Mouse (Mus musculus) adrenal gland, postnatal 10 days (tissue): Measurements from ENCODE around the gene Slit1. TPM values are rescaled to one million over a fixed set of nuclear protein-coding genes. Genes with fewer than 3 reads are reported as not detected.

Source experiments
- DNase-seq: peaks from one replicate; pipeline ENCODE4 v3.0.0; 2021; ENCODE audit warnings: mixed read lengths
- long read RNA-seq, 2 experiments: library from polyadenylated mRNA; stranded (forward); transcript quantifications; one replicate each; pipeline ENCODE4 v2.0.0; 2021
- total RNA-seq, 2 experiments: library from RNA; stranded (reverse); gene quantifications; 2 replicates each; pipeline ENCODE4 v1.2.3; 2021

Slit1 gene
- 1 to 10 TPM; 3.8 to 5.7 TPM for total RNA-seq
- long read RNA-seq, experiment 1, partial matches to known transcripts: 1 of 1 reads
- long read RNA-seq, experiment 1, other reads (novel, unspliced or antisense): 0 of 1 reads
- long read RNA-seq, experiment 2, partial matches to known transcripts: 2 of 5 reads
- long read RNA-seq, experiment 2, other reads (novel, unspliced or antisense): 3 of 5 reads

DNA sequence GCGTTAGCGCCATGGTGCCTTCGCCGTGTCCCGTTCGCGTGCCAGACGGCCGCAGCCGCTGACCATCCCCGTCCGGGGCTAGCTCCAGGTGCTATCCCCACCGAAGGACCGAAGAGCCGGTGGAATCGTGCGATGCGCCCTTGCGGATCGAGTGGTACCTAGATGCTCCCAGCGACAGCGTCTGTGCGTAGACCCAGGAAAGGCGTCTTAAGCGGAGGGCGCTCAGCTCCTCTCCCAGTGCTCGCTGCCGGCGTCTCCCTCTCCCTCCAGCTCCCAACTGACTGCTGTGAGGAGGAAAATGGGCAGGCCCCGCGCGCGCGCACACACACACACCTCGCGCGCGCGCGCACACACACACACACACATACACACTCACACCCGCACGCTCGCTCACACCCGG, at the start of gene Slit1:
Slit1 (minus strand) TSS at position 270 of the 400 bp plus-strand sequence.
- DNase-seq: no peak

DNA sequence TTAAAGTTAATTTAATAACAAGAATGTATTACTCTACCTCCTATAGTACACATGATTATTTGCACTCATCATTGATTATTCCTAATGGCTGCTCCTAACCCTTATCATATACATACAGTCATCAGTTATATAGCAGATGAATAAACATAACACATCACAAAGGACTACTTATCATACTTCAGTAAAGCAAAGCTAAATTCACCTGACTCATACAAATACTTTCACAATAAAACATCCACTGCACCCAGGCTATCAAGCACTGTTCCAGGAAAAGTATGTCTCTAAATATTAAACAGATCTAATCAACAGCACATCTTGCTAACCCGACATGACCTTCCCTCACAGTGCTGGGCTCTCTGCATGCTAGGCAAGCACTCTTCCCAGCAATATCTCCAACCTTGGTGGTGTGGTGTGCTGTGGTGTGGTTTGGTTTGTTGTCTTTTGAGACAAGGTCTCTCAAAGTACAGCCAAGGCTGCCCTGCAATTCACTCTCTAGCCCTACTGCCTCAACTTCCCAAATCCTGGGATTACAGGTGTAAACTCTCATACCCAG, 49.5 kb upstream of the Slit1 start:
- no peak for DNase-seq

DNA sequence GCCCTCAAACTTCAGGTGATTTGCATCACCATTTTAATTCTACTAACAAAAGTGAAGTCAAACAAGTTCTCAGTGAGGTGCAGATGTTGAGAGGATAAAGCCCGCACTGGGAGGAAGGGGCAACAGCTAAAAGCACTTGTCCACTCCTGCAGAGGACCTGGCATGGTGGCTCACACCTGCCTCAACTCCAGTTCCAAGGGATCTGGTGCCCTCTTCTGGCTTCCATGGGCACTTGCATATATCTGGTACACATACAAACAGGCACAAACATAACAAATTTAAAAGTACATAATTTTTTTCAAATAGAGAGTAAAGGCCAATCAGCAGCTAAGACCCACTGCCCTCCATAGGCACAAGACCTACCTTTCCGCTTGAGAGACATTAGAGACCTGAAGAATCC, 47.9 kb upstream of the Slit1 start:
- no peak for DNase-seq

DNA sequence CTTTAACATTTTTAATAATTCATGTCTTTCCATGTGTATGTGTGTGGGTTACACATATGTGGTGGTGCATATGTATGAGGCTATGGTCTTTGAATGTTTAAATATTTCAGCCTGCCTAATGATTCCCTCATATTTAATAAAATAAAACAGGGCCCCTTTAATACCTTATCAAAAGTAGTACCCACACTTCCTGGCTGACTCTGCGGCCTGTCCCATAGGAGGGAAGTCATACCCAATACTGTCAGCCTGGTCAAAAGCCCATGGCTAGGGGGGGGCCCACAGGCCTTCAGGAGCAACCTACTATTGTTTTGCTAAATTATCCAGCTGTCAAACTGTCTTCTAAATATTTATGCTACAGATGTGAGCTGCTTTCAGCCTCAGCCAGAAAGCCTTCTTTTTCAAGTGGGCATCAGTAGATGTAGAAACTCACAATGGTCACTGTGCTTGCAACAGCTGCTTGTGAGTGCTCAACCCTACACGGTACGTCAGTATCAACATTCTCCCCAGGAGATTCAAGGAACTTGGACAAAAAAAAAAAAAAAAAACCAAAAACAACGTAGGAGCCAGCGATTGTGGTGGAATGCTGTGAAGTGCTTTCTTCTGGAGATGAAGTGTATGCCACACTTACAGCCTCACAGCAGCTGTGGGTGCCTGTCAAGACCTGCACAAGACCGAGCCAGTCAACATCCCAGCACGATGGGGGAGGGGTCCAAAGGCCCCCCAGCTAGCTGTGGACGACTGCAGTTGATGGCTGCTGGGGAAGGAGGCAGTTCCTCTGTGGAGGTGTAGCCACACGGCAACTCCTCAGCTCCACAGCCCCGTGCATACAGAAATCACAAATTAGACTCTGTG, 45.9 kb upstream of the Slit1 start:
- no peak for DNase-seq

DNA sequence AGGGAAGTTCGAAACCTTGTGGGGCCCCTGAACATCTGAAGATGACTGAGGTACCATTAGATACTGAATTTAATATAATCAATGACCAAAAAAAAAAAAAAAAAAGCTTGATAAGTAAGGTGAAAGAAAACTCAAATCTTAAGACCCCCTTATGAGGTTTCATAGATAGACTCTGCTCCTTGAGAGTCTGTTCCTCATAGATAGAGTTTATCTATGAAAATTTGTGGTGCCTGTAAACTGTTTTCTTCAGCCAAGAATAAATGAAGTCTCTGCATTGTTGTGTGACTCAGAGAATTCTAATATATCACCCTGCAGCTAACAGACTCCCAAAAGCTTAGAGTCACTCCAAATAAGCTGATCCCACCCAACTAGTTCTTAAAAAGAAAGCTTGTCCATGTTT, 43.4 kb upstream of the Slit1 start:
- no peak for DNase-seq

DNA sequence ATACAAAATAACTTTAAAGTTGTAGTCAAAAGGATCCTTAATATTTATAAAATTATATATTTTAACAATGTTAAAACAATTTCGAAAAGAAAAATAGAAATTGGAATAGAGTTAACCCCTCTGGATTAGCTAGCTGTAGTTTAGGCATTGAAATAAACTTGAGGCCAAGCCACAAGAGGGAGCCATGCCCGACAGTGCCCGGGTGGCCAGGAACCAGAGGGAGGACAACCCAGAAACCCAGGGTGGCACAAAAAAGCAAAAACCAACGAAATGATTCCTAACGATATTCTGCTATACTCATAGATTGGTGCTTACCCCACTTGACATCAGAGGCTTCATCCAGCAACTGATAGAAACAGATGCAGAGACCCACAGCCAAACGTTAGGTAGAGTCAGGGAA, 34.0 kb upstream of the Slit1 start:
- peak; percentile 46 for DNase-seq

DNA sequence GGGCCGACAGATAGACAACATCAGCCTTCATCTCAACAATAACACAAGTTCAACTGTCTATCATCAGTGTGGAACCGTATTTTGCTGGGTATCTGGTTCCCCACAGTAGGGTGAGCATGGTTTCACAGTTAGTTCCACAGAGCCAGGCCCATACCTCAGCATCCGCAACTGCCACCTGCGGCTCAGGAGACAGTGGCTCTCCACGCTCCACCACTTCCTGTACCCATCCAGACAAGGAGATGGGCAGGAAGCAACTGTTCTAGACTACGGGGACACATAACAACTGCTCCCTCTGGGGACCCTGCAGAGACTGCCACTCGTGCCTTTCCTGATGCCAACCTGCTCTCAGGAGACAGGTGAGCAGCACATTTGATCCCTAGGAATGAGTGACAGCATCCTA, 25.2 kb upstream of the Slit1 start:
- no peak for DNase-seq

DNA sequence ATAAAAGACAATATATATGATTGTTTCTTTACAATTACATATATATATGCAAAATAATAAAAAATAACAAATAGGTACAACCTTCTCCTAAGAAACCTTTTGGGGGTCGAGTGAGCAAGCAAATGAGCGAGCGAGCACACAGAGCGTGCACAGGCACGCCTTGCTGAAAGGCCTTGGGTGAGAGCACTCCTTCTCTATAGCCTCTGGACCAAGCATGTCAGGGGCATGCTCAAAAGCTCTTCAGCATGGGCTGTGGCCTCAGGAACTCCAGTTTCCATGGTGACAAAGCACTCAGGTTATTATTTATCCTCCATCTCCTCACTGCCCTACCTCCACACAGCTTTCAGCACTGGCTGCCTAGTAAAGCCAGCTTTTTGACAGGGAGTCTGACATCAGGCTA, 23.2 kb upstream of the Slit1 start:
- no peak for DNase-seq

DNA sequence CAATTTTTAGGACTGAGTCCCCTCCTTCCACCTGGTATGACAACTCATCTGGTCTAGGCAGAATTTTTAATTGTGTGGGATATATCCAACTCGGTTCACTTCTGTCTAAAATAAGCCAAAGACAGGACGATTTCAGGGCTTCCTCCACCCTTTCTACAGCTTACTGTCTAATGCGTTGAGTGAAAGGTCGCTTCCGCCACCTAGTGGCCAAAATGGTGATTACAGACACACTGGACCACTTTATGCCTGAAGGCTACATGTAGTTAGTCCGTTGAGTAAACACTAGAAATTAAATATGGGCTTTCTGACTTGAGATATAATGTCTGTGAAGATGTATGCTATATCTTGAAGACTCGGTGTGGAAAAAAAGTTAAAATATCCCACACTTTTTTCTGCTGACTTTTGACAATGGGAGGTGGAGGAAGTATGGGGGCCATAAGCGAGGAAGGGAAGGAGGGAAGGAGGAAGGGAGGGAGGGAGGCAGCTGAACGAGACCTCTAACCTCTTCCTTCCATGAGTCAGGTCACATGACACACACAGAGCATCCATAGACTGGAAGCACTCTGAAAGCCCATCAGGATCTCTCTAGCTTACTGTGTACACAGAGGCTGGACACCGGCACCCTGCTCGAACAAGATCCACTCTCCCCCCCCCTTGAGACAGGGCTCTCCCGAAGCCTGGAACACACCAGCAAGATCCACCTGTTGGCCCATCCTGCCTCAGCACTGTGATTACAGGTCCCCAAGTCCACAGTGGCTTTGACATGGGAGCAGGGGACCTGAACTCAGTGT, 20.6 kb upstream of the Slit1 start:
- peak; percentile 92 for DNase-seq

DNA sequence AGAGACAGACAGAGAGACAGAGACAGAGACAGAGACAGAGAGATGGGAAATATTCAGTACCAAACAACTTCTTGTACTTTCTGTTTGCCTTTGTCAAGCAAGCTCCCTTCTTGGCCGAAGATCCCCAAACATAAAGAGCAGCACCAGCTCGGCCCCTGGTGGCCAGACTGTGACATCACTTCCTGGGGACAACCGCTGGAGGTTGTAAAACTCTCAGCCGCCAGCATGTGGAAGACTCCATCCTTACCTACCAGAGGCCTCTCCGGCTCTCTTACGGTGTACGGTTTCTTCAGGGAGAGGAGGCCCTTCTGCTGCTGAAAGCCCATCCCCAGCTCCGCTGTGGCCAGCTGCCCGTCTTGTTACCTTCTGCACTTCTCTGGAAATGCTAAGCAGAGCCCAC, 18.1 kb upstream of the Slit1 start:
- peak; percentile 41 for DNase-seq

DNA sequence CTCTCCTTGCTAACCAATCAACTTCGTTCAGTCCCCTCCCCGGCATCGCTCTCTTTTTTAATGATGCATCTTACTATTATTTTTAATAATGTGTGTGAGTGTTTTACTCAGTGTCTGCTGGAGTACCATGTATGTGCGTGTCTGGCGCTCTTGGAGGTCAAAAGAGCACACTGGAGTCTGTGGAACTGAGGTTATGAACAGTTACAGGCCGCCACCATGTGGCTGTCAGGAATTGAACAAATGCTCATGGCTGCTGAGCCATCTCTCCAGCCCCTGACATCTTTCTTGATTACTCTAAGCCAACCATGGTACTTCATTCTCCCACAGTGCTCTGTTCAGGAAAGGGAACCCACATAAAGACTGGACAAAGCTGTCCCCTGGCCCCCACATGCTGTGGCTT, 16.3 kb upstream of the Slit1 start:
- DNase-seq: peak; percentile 18

DNA sequence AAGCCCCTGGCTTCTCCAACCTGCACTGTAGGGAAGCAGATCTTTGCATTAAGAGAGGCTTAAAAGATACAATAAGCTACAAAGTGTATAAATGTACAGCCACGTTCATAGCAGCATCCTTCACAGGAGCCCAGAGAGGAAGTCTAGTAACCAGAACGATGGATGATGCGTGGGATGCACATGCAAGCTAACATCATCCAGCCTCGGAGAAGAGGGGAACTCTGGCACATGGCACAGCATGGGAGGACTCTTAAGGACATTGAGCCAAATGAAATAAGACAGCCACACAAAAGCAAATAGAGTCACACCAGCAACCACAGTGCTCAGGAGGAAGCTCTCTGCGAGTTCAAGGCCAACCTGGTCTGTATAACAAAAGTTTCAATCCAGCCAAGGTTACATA, 15.8 kb upstream of the Slit1 start:
- no peak for DNase-seq

DNA sequence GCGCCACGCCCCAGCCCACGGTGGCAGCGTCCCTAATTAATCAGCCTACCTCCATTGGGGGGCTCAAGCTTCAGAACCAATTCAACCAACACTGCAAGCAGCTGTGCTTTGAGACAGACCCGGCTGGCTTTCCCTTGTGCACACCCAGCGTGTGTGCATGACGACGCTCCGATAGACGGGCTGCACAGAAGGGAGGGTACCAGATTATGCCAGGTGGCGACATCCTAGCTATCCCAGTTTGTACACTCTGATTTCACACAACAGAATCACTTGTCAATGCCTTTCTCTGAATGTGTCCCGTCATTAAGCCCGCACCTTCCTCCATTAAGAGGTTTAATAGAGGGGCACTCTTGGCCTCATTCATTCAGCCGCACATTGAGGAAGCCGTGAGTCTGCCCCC, 11.3 kb upstream of the Slit1 start:
- no peak for DNase-seq

DNA sequence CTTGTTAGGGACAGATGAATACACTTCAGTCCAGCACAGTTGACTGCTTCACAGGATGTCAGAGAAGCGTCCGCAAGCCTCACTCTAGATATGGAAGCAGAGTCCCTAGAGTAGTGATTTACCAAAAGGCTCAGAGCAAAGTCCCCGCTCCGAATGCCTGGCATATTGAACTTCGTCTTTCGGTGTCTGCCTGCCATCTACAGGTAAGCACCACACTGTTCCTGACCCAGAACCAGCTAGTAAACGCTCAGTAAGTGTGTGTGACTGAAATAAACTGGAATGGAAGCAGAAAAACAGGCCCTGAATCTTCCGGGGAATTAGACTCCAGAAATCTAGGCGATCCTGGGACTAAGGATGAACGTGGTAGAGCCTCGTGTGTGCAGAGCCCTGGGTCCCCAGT, 8.4 kb upstream of the Slit1 start:
- DNase-seq: no peak

DNA sequence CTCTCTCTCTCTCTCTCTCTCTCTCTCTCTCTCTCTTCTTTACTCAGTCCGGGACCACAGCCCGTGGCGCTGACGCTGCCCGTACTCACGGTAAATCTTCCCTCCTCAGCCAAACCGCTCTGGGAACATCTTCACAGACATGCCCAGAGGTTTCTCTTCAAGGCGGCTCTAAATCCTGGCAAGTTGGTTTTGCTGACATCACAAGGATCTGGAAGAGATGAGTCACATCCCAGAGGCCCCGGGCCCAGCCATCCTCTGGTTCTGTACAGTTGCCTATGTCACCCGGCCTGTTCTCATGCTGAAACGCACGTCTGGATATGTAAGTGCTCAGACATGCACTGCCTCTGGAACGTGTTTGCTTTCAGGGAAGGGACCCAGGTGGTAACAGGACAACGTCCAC, 4.0 kb upstream of the Slit1 start:
- peak; percentile 20 for DNase-seq

DNA sequence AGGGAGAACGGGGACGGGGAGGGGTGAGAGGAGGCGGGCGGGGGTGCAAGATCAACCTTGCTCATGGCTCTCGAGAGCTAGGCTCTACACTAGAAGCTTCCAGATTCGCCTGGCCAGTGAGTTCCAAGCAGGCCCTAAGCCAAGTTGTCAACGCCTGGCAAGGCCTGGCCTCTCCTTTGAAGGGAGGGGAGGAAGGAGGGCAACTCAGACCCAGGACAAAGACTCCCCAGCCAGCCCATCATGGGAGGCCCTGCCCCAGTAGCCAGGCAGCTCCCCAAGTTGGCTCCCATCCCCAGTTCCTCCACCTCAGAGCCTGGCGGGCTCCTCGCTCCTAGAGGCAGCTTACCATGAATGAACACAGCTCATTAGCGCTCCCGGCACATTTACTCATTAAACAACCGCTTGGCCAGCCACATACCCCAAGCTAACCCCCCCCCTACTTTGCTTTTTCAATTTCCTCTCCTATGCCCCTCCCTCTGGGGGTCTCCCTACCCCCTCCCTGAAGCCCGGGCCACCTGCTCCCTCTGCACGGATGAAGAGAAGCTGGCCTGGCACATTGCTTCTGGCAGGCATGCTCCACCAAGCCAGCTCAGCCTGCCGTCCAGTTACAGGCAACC, 2.6 kb upstream of the Slit1 start:
- DNase-seq: peak; percentile 51

DNA sequence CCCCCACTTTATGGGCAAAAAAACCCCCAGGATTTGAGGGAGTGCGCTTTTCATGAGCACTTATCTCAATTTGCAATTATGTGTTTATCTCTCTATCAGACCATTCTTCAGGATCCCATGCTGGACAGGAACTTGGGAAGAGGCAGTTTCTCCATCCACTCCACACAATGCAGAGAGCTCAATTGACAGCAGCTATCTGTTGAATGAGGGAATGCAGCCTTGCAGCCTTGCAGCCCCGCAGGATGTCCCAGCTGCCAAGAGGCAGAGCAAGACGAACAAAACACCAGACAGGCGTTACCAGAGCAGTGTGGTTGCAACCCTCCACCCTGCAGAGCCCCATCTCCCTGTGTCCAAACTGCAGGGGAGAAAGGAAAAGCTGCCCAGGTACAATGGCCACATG, 4.6 kb downstream of the Slit1 start:
- DNase-seq: no peak

DNA sequence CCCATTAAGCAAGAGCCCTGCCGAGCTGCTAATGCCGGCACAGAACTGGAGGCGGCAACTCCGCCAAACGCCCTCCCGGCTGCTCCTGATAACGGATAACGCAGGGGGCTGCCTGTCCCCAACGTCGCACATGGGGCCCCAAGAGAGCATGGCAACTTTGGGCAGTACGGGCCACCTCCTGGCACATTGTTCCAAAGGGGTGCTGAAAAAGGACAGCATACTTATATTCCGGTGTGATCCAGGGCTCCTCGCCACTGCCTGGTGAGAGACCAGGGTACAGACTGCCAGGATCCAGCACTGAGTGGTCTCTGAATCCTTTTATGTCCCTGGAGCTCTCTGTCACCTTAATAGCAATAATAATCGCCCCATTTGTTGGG, 5.0 kb downstream of the Slit1 start:
- DNase-seq: no peak

DNA sequence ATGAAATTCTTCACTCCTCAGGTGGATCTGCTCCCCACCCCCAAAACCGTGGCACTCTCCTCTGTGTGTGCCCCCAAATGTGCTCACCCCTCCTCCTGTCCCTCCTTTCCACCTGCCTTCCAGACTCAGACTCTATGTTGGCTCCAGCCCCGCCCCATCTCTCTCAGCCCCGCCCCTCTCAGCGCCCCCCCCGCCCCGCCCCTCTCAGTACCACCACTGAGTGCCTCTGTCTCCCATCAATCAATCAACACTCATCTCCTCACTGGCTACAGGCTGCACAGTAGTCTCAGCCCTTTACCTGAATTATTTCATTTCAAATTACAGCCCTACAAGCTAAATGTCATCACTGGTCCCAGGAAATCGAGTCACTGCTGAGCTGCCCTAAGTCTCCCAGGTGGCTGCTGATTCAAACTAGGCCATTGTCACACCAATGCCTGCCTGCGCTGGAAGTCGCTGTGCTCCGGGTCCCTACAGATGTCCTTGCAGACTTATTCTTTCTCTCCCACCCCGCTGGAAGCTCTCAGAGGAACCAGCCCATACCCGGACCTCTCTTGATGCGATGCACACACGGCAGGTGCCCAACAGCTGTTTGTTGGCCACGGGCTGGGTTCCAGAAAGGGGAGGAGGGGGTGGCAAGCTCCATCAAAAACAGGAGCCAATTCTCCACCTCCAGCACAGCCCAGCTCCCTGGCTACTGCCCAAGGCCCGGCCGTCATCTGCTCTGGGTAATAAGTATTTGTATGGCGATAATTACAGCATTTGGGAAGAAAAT, 5.6 kb downstream of the Slit1 start:
- DNase-seq: peak; percentile 44

DNA sequence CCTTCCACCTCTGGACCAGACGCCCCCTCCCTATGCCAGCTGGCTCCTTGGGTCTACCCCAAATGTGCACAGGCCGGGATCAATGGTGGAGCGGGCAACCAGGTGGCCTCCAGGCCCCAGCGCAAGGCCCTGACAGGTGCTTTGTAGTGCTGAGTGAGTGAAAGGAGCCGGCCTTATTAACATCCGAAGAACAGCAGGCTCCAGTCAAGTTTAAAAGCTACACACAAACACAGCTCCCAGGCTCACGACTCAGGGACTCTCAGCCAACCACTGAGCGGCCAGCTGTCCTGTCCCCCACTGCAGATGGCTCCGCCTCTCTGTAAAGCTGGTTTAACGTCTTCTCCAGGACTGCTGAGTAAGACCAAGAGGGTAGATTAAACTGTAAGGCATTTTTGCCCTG, 8.8 kb downstream of the Slit1 start:
- DNase-seq: no peak

DNA sequence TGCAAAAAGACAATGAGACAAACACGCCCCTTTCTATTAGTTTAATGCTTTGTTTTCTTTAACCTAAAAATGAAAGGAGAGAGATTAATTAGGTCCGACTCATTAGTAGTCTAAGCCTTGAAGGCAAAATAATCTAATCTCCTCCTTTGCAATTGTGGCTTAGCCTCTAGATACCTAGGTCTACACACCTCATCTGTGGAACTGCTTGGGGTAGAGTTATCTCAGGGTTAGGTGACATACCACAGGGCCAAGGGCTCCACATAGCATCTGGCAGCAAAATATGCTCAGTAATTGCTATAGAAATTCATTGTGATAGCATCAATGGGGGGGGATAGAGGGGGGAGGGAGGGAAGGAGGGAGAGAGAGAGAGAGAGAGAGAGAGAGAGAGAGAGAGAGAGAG, 18.0 kb downstream of the Slit1 start:
- DNase-seq: no peak
